Mouse (Mus musculus) ovary, postnatal 14 days (tissue): ENCODE results near the gene Acad10.

ENCODE experiments used
- DNase-seq: peaks from one replicate; pipeline ENCODE4 v3.0.0; 2022; ENCODE audit warnings: low spot score

The Acad10 gene

GRCm38 (mm10) chr5:121596226-121596625 lies 64.1 kb downstream of the Acad10 start:
- no peak for DNase-seq

GRCm38 (mm10) chr5:121595758-121596157 lies 64.6 kb downstream of the Acad10 start:
- no peak for DNase-seq

- DNase-seq: no peak
These were observed 65.5 kb downstream of the Acad10 start for GRCm38 (mm10) chr5:121594714-121595313.

GRCm38 (mm10) chr5:121593451-121594401 lies 66.6 kb downstream of the Acad10 start, which contains the start of gene Aldh2:
Aldh2 (minus strand) TSS chr5:121593824.
- peak; percentile 80 for DNase-seq

GRCm38 (mm10) chr5:121592816-121593407 lies 67.4 kb downstream of the Acad10 start:
- no peak for DNase-seq

- DNase-seq: no peak
These were observed 68.1 kb downstream of the Acad10 start for GRCm38 (mm10) chr5:121592064-121592815.

GRCm38 (mm10) chr5:121591417-121592063 lies 68.8 kb downstream of the Acad10 start:
- no peak for DNase-seq

- DNase-seq: no peak
These were observed 70.4 kb downstream of the Acad10 start for GRCm38 (mm10) chr5:121589928-121590327.

GRCm38 (mm10) chr5:121586400-121587039 lies 73.8 kb downstream of the Acad10 start:
- DNase-seq: no peak

- no peak for DNase-seq
These were observed 74.6 kb downstream of the Acad10 start for GRCm38 (mm10) chr5:121585699-121586098.

- DNase-seq: no peak
These were observed 75.3 kb downstream of the Acad10 start for GRCm38 (mm10) chr5:121585005-121585404.

GRCm38 (mm10) chr5:121583765-121584501 lies 76.4 kb downstream of the Acad10 start:
- DNase-seq: peak; percentile 92

- no peak for DNase-seq
These were observed 78.4 kb downstream of the Acad10 start for GRCm38 (mm10) chr5:121581945-121582344.

GRCm38 (mm10) chr5:121576927-121577488 lies 83.3 kb downstream of the Acad10 start:
- no peak for DNase-seq

GRCm38 (mm10) chr5:121575867-121576266 lies 84.4 kb downstream of the Acad10 start:
- DNase-seq: no peak

GRCm38 (mm10) chr5:121574145-121574544 lies 86.2 kb downstream of the Acad10 start:
- DNase-seq: no peak
